Mouse (Mus musculus) urinary bladder, postnatal 10 days (tissue): ENCODE results near the gene Fpgs.

Source experiments
- DNase-seq: peaks from one replicate; pipeline ENCODE4 v3.0.0; 2022; ENCODE audit warnings: low spot score

Gene Fpgs

DNA sequence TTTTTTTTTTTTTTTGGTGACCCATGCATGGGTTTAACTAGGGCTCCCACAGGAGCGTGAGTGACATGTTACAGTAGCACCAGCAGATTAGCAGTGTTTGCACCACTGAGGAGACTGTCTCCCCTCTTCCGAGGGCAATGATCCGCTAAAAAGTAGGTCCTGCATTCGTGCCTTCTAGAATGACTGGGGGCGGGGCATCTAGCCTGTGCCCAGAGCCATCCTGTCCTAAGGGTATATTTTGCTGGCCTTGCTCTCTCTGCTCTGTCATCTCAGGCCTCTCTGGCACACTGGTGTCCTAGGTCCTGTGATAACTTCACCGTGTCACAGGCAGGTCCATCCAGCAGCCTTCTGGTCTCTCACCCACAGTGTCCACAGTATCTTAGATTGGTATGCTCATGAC lies 4.3 kb downstream of the Fpgs start:
- no peak for DNase-seq

- DNase-seq, result no peak
These were observed 9.3 kb downstream of the Fpgs start for GRCm38 (mm10) chr2:32694691-32695090.

GRCm38 (mm10) chr2:32693823-32694411 lies 10.0 kb downstream of the Fpgs start:
- DNase-seq, result peak; percentile 89

DNA sequence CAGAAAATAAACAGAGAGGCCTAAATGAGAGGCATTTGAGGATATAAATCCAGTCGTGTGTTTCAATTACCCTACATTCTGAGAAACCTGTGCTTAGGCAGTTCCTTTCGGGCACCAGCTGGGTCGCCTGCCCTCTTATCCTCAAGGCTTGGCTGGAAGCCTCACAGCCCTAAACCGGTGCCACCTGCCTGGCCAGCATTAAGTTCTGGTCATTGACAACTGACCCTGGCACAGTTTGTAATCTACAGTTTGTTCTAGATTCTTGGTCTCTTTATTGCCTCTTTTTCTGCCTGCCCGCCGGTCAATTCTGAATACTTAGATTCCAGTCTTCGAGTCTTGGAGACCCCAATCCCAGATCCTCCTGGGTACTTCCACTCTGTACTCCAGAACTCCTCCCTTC lies 10.7 kb downstream of the Fpgs start:
- no peak for DNase-seq

DNA sequence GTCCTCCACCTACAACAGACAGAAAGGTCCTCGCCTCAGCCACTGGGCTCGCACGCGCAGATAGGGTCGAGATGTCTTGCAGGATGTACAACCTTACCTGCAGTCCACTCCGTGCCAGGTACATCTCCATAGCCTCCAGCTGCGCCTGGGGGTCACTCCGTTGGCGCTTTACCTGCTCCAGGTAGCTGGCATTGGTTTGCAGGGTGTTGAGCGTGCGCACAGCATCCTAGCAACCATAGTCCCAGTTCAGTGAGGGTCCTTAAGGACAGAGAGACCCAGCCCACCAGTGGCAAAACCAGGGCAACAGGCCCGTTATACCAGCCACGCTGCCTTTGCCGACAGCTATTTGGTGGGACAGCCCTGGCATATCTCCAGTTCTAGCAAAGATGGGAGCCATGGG lies 11.4 kb downstream of the Fpgs start:
- DNase-seq, result no peak

GRCm38 (mm10) chr2:32691041-32691440 lies 12.9 kb downstream of the Fpgs start:
- no peak for DNase-seq

DNA sequence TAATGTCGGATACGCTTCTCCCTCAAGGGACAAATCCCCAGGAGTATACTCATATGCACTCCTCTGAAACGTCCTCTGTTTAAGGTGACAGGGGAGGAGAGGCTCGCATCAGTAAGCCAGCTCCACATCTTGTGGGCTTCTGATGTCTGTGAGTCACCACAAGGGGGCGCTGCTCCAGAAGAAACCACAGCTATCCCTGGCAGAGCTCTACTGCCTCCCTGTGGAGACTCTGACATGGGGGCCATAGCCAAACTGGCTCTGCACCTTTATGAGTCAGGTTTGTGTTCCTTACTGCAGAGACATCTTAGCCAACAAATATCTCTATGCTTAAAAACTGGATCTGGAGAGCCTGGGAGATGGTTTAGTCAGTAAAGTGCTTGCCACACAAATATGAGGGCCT lies 14.5 kb downstream of the Fpgs start:
- DNase-seq, result peak; percentile 77

DNA sequence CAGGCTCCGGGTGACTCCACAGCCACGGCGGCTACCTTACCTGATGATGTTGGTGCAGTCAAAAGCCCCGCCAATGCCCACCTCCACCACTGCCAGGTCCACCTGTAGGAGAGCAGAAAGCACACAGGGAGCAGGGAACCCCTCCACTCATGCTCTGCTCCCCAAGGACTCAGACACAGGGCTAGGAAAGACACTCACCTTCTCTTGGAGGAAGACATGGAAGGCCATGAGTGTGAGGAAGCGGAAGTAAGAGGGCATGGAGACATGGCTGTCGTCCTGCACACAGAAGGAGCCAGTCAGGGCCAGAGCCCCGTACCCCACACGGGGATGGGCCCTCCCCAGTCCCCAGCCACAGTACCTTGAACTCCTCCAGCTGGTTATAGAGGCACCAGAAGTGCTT lies 16.4 kb downstream of the Fpgs start:
- no peak for DNase-seq

GRCm38 (mm10) chr2:32686640-32687039 lies 17.3 kb downstream of the Fpgs start:
- DNase-seq, result no peak

DNA sequence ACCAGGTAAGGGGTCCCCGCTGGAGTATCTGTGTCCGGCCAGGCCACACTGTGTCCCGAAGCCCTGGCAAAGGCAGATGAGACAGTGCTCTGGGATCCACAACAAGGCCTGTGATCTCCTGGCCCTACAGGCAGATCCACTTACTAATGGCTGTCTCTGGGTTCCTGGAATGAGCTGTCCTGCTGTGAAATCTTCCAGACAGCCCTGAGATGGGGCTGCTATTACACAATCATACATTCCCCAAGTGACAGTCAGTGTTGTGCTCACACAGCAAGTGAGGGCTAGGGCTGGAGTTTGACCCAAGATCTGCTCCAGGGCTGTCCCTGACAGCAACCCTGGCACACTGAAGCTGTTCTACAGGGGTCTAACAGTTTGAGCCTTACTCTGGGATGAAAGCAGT lies 18.1 kb downstream of the Fpgs start:
- no peak for DNase-seq

GRCm38 (mm10) chr2:32684681-32685428 lies 19.1 kb downstream of the Fpgs start:
- no peak for DNase-seq

DNA sequence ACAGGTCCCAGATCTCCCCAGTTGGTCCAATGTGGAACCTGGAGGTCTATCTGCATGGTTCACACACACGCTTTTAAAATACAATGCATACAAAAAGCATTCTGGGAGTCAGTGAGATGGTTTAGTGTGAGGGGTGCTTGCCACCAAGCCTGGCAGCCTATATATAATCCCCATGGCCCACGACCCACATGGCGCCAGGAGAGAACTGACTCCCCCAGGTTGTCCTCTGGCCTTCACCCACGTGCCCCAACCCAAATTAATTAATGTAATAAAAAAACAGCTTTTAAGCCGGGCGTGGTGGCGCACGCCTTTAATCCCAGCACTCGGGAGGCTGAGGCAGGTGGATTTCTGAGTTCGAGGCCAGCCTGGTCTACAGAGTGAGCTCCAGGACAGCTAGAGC lies 20.2 kb downstream of the Fpgs start:
- DNase-seq, result no peak

DNA sequence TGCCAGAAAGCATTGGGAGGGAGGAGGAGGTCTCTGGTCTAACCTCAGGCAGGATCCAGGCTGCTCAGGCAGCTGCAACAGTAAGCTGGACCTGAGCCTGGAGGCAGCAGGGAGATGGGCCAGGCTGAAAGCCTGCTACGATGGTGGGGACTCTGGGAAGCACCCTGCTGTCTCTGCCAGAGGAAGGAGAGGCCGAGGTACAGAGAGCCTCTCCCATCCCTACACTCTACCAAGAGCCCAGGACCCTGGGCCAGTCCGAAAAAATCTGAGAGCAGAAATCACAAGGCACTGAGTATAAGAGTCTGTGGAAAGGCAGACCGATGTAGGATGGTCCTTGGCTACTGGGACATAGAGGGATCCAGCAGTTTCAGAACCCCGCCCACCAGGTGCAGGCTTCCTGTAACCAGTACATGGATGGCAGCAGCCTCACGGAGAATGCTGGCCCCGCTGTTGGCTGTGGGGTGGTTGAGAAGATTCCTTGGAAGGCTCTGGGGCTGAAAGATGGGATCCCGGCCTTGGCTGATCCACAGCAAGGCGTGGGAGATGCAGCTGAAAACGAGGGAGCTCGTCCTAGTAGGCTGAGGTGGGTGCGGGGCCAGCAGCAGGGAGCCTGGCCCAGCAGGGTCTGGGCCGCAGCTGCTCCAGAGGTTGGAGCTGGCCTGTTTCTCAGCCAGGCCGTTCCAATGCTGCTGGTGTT lies 21.1 kb downstream of the Fpgs start:
- no peak for DNase-seq

DNA sequence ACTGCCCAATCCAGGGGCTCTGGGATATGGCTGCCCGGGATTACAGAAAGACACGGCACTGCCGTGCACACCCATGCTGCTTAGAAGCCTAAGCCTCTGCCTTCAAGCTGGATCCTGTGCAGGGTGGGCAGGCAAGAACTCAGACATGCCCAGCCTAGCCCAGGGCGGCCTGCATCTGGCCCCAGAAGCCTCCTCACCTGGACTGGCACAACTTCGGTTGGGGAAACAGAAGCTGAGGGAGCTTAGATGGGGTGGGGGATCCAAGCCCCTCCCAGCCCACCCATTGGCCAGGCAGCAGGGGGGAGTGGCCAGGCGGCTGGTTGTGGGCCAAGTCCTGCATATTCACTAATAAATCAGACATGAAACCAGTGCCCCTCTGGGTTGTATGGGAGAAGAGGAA lies 22.2 kb downstream of the Fpgs start:
- DNase-seq, result no peak

- no peak for DNase-seq
These were observed 22.8 kb downstream of the Fpgs start for GRCm38 (mm10) chr2:32680961-32681650.

DNA sequence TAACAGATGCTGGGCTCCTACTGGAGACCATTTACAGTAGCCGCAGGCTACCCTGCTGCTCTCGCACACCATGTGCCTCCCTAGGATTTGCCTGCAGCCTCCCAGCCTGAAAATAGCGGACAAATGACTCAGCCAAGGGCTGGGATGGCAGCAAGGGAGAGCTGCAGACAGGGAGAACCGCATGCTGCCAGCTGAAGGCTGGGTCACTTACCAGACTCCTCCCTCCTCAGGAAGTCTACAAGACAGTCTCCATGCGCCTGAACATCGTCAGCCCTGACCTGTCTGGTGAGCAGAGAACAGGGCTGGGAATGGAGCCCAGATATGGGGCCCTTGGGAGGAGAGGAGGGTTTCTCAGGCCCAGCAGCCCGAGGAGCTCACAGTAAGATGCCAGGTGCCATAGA lies 23.9 kb downstream of the Fpgs start:
- DNase-seq, result no peak

- no peak for DNase-seq
These were observed 26.3 kb downstream of the Fpgs start for GRCm38 (mm10) chr2:32677683-32678082.

DNA sequence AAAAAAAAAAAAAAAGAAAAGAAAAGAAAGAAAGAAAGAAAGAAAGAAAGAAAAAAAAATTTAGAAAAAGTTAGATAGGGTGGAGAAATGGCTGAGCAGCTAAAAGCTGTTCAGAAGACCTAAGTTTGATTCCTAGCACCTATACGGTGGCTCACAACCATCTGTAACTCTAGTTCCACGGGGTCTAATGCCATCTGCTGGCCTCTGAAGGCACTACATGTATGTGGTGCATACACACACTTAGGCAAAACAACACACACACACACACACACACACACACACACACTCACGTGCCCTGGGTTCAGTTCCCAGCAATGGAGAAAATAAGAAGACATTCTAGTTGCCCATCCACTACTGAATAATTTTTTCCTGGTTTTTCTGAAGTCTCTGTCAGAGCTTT lies 27.1 kb downstream of the Fpgs start:
- no peak for DNase-seq

DNA sequence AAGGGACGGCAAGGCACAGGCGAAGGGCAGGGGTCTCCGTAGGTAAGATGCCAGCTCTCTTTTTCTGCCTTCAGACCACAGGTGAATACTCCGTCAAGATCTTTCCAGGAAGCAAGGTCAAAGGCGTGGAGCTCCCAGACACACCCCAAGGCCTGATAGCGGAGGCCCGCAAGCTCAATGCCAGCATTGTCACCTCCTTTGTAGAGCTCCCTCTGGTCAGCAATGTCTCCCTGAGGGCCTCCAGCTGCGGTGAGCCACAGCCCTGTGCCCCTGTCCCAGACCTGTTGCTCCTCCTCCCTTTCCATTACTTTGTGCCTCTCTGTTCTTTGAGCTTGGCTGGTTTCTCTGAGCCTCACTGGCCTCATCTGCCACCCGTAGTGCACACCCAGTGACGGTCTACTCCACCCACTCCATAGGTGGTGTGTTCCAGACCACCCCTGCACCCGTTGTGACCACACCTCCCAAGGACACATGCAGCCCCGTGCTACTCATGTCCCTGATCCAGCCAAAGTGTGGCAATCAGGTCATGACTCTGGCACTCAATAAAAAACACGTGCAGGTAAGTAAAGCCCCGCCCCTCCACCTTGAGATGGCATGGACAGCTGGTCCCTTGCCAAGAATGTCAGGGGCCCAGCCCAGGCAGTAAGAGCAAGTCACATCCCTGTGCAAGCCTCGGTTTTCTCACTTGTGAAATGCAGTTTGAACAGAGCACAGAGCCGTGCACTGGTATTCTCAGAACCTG lies 30.6 kb downstream of the Fpgs start:
- DNase-seq, result no peak

- no peak for DNase-seq
These were observed 31.9 kb downstream of the Fpgs start for GRCm38 (mm10) chr2:32671907-32672595.

GRCm38 (mm10) chr2:32671147-32671546 lies 32.8 kb downstream of the Fpgs start:
- DNase-seq, result no peak

- no peak for DNase-seq
These were observed 34.1 kb downstream of the Fpgs start for GRCm38 (mm10) chr2:32669876-32670275.
